Mouse (Mus musculus): Measurements from ENCODE around the gene Lrrc23.
"Not testable (repeated sequence)": the region's sequence is repeated elsewhere in the genome, so short reads cannot be mapped to it uniquely, and the experiment has no call there.

Lrrc23 gene

DNA sequence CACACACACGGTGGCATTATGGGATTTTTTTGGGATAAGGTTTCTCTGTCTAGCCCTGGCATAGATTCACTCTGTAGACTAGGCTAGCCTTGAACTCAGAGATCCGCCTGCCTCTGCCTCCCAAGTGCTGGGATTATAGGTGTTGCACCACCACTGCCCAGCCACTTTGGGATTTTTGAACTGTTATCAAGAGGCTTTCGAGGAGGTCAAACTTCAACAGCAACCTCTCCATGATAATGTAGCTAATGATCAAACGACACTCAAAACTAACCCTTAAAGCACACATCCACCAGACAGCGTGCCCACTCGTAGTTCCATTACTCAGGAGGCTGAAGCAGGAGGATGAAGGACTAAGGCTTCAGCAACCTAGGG is 28.4 kb upstream of the Lrrc23 start:
- no peak for DNase-seq (ENCODE audit: low spot score)

DNA sequence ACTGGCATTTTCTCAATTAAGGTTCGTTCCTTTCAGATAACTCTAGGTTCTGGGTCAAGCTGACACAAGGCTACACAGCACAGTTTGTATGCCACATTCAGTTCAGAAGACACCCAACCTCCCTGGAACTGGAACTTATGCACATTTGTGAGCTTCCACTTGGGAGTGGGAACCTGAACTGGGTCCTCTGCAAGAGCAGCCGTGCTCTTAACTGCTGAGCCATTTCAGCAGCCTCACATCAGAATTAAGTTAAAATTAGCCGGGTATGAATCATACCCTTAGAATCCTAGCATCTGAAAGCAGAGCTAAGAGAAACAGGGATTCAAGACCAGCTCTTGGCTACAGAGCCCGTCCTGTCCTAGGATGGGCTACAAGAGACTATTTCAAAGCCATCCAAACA is 27.8 kb upstream of the Lrrc23 start:
- no peak for DNase-seq (ENCODE audit: low spot score)

DNA sequence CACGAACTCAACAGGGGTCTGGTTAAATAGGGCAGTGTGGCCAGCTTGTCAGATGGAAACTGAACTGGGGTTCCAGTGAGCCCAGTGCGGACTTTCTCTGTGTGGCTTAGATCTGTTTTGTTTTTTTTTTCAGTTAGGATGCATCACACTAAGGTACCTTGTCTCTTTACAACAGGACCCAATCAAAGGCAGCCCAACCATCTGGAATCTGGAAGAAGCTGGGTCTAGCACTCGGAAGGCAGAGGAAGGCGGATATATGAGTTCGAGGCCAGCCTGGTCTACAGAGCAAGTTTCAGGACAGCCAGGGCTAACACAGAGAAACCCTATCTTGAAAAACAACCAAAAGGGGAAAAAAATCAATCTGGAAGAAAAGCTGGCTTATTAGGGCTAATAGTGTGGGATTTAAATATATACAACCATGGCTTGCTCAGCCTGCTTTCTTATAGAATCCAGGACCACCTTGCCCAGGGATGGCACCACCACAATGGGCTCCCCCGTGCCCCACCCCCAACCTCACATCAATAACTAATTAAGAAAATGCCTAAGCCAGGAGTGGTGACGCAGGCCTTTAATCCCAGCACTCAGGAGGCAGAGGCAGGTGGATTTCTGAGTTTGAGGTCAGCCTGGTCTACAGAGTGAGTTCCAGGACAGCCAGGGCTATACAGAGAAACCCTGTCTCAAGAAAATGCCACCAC is 27.1 kb upstream of the Lrrc23 start:
- no peak for DNase-seq (ENCODE audit: low spot score)

DNA sequence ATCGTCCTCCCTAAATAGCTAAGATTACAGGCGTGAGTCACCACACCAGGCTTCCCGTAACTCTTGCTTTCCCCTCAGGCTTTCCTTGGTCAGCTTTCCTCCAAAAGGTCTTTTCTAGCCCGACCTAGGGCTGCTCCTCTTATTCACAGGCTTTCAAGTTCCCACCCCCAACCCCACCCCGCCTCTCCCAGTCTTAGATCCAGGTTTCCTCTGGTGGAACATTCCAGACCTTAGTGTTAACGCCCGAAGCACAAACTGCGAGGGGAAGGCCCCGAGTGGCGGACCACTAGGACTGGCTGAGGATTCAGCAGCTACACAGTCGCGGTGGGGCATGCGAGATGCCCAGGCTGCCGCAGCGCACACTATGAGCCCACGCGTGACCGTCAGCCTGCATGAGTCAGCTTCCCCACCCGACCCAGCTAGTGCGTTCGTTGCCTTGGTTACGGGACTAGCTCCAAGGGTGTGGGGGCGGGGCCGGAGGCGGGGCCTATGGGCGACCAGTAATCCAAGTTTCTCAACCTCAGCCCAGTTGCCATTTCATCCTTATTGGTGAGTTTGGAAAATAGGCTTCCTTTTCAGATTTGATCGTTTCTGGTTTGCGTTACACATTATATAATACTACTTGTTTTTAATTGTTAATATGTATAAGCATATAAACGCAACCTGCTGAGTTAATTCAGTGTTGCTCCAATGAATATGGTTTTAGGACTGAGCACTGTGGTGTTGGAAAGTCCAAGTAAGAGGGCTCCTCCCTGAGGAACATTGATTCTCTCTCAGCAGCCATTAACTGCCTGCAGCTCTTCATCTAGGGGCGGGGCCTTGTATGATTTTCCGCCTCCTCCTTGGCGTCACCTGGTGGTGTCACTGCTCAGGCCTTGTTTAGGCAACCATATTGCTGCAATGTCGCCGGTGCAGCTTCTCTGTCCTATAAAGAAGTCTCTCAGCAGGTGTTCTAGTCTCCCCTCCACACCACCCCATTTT is 26.1 kb upstream of the Lrrc23 start:
- DNase-seq (ENCODE audit: low spot score) = peak; percentile 87

DNA sequence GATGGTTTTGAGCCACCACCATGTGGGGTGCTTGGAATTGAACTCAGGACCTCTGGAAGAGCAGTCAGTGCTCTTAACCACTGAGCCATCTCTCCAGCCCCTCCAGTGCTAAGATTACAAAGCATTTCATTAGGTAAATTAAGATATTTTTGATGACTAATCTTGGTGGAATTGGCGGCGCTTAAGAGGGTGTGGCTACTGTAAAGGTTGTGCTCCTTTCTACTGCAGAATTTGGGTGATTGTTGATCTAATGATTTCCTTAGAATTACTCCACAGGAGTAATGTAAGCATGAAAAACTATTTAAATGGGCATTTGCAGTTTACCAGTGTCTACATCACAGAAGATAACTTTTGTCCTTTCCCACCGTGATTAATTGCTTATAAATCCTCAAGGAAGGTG is 24.8 kb upstream of the Lrrc23 start:
- no peak for DNase-seq (ENCODE audit: low spot score)

DNA sequence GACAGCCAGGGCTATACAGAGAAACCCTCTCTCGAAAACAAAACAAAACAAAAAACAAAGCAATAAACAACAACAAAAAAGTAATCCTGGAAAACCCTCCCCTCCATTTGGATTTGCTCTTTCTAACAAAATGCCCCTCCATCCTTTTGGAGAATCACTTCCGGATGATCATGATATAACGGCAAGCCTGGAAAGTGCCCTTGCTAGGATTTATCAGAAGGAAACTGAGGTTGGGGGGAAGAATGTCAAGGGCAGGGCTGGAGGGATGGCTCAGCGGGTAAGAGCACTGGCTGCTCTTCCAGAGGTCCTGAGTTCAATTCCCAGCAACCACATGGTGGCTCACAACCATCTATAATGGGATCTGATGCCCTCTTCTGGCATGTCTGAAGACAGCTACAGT is 24.2 kb upstream of the Lrrc23 start:
- not testable (repeated sequence) for DNase-seq (ENCODE audit: low spot score)

DNA sequence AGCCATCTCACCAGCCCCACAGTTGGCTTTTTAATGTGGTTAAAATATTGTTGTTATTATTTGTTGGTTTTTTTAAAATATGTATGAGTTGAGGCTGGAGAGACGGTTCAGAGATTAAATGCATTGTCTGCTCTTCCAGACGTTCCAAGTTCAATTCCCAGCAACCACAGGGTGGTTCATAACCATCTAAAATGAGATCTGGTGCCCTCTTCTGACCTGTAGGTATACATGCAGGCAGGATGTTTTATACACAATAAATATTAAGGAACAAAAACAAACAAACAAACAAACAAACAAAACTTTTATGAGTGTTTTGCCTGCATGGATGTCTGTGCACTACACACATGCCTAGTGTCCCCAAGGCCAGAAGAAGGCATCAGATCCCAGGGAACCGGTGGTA is 23.5 kb upstream of the Lrrc23 start:
- DNase-seq (ENCODE audit: low spot score) = no peak

DNA sequence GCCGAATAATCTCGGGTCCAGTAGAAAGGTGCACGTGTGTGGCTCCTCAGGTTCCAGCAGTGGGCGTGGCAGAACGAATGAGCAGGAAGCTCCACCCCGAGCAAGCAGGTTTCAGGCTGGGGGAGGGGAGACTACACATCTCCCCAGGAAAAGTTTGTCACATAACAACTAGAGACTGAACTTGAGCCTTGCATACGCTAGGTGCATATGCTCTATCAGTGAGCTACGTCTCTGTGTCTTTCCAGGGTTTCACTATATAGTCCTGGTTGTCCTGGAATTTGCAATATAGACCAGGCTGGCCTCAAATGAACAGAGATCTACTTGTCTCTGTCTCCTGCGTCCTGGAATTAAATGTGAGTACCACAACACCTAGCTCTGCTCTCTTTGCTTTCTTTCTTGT is 22.9 kb upstream of the Lrrc23 start:
- DNase-seq (ENCODE audit: low spot score) = not testable (repeated sequence)

DNA sequence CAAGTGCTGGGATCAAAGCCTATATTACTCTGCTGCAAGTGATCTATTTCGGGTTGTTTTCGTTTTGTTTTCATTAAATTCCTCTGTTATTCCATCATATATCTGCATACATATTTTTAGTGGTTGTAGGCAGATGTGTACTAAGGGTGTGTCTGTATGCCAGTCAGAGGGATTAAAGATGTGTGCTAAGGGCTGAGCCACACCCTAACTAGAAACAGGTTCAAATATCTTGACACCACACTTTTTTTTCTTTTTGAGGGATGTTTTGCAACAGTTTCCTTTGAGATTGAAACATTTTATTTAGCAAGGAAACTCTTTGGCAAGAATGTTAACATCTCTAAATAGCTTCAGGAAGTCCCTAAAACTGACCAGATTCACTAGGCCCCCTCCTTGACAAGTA is 16.7 kb upstream of the Lrrc23 start:
- no peak for DNase-seq (ENCODE audit: low spot score)

DNA sequence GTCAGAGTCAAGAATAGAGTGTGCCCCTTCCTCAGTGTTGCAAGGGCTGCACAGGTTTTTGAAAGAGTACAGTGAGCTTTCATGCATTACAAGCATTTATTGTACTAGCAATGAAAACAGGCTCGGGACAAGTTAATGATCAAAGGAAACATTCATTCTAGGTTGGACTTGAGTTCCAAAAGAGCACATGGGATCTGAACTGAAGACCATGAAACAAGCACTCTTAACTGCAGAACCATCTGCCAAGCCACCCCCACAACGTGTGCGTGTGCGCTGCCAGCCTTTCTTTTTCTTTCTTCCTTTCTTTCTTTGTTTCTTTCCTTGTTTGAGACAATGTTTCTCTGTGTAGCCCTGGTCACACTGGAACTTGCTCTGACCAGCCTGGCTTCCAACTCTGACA is 16.3 kb upstream of the Lrrc23 start:
- DNase-seq (ENCODE audit: low spot score) = no peak

DNA sequence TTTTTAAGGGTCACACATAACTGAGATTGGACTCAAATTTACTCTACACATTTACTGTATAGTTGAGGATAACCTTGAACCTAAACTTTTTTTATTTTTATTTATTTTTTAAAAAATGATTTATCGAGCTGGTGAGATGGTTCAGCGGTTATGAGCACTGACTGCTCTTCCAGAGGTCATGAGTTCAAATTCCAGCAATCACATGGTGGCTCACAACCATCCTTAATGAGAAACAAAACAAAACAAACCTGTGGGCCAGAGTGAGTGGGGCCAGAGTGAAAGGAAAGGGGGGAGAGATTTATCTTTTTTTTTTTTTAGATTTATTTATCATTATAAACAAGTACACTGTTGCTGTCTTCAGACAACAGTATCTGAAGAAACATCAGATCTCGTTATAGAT is 12.4 kb upstream of the Lrrc23 start:
- DNase-seq (ENCODE audit: low spot score) = no peak

DNA sequence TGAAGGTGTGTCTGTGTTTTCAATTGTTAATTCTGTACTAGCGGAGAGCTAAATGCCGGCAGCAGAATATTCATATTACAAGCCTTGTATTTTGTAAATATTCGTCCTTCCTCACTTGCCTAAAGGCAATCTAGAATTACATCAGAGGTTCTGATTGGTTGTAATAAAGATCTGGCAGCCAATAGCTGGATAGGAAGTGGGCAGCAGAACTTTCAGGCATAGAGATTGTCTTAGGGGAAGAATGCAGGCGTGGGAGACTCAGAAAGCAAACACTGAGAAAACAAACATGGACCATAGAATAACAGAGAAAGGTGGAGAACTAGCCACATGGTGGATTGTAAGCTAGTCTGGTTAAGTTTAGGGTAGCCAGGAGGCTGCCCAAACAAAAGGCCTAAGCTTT is 10.6 kb upstream of the Lrrc23 start:
- DNase-seq (ENCODE audit: low spot score) = no peak

DNA sequence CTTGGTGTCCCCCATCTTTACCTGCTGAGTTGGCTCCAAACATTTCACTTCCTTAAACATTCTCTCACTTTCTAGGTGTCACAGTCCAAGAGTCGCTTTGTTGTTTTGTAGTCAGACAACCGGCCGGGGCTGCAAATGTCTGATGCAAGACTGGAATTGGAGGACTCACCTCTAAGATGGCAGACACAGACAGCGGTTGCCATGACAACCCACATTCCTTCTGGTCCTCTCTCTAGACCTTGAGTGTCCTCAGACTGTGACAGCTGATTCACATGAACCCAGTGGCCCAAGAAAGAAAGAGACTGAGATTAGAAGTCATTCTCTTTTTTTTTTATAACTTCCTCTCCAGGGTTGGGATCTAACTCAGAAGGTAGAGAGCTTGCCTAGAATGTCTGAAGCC is 10.0 kb upstream of the Lrrc23 start:
- DNase-seq (ENCODE audit: low spot score) = no peak

DNA sequence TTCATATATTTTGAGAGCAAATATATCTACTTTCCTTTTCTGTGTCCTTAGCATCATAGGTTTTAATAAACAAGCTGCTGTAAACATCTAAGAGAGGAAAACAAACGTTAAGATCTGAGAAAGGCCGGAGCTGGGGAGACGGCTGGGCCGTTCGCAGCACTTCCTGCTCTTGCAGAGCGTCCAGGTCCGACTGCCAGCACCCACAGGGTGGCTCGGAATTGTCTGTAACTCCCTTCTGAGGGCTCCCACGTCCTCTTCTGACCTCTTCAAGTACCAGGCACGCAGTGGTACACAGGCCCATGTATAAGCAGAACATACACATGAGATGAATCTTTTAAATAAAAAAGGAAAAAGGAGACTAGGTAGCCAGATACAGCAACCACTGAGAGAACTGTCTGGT is 8.2 kb upstream of the Lrrc23 start:
- no peak for DNase-seq (ENCODE audit: low spot score)

DNA sequence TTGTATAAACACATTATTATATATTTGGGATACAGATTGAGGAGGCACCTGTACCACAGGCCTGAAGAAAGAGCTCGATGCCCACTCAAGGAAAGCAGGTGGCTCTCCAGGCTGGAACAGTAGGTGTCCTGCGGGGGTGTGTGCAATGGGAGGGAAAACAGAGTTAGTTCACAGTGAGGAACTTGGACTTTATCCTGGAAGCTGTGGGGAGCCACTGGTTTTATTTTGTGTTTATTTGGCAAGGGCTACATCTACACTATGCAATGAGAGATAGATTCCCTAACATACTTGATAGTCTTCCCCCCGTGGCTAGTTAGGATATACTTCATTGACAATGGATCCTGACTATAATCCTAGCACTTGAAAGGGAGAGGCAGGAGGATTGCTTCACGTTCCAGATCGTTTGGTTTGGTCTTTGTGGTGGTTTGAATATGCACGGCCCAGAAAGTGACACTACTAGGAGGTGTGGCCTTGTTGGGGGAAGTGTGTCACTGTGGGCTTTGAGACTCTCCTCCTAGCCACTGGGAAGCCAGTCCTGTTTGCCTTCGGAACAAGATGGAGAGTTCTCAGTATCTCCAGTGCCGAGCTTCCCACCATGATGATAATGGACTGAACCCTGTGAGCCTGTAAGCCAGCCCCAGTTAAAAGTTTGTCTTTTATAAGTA is 7.4 kb upstream of the Lrrc23 start:
- DNase-seq (ENCODE audit: low spot score) = no peak

DNA sequence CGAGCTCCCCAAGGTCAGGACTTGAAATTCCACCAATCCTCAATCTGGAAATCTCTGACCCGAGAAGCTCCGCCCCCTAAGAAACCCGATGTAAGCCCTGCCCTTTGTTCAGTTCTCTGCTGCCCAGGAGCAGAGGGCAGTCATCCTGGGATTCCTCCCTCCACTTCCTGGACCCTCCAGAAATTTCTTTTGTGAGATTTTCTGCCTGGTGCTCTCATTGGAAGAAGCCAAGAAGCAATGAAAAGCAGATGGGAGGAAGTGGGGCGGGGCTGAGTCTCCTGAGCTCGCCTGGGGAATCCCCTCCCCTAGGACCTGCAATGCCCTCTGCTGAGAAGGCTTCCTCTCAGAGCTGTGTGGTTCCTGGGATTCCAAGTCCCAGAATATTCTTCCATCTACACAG is 2.9 kb upstream of the Lrrc23 start:
- DNase-seq (ENCODE audit: low spot score) = no peak

DNA sequence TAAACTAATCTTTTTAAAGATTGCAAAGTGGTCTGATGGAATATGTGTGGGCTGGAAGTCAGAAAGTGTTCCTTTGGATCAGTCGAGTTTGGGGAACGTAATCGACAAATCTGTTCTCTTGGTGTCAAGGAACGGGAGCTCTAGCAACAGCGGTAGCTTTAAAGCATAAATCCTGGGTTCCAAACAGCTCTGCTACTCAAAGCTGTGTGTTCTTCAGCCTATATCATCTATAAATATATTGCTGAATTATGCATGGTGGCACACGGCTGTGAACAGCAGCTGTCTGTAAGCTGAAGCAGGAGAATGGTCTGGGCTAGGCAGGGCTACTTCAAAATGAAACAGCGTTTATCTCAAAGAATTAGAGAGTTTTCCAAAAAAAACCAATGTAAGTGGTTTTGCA is 1.4 kb upstream of the Lrrc23 start:
- DNase-seq (ENCODE audit: low spot score) = no peak

DNA sequence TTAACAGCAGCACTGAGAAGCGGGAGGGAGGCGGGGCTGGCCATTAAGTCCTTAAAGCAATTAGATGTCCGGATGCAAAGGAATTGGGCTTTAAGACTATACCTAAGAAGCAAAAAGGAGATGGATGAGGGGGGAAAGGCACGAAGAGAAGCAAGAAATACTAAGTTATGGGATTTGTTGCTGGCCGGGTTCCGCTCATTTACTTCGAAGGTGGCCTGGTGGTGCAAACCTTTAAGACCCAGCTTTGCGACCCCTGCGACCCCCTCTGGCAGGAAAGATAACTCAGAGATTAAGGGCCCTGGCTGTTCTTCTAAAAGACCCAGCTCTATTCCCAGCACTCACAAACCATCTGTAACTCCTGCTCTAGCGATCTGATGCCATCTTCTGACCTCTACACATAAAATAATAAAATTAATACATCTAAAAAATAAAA is 473 bp upstream of the Lrrc23 start:
- no peak for DNase-seq (ENCODE audit: low spot score)

DNA sequence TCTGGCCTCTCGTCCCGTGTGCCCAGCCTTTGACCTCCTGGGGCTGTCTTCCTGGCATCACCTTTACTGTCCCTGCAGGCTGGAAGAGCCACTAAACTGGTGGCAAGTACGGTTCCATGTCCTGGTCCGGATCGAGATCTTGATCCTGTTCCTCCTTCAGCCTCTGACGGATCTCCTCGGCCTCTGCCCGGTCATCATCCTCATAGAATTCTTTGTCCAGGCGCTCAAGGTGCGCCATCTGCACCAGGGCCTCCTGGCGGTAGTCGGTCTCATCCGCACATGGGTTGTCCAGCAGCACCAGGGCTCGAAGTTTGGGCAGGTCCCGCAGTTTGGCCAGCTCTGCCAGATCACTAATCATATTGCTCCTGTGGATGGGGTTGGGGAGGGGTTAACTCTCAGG is 9.0 kb downstream of the Lrrc23 start:
- no peak for DNase-seq (ENCODE audit: low spot score)

DNA sequence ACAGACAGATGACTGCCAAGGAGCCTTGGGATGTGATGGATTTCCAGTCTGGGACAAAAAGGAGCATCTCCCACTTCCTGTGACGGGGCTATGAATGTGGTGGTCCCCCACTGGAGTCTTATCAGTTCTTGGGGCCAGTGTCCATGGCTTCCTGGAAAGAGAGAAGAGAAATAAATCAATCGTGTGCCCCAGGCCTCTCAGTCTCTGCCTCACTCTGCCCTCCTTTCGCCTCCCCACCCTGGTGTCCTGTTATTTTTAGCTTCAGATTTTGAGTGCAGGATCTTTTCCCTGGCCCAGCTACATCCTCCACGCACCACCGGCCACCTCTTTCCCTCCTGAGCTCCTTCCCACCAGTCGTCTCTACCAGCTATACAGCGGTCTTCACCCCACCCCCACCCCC is 9.5 kb downstream of the Lrrc23 start:
- DNase-seq (ENCODE audit: low spot score) = no peak

DNA sequence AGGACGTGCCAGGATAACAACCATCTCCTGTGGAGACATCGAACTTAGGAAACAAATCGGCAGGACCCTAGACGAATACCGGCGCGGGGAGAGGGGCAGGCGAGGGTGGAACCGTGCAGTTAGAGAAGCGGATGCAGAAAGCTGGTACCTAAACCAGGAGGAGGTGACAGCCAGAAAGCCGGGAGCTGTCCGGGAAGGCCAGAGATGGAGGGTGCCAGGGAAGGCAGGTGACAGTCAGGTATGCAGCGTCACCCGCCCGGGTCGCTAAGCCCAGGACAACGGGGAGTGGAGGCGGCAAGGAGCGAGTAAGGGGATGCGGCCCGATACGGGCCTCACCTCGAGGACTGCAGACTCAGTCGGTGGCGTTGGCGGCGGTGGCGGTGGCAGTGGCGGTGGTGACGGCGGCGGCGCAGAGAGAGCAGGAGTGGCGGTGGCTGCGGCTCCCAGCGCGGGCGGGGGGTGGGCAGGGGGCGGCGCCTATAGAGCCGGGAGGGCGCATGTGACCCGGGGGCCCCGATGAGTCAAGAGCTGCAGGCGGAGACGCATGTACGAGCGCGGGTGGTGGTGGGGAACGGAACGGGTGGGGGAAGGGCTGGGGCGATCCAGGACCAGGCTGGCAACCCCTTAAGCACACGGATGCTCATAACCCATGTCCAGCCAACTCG is 10.3 kb downstream of the Lrrc23 start, which contains the start of gene Eno2:
Gene Eno2, minus strand, starts transcription at position 573 of the 665 bp plus-strand sequence.
- no peak for DNase-seq (ENCODE audit: low spot score)

DNA sequence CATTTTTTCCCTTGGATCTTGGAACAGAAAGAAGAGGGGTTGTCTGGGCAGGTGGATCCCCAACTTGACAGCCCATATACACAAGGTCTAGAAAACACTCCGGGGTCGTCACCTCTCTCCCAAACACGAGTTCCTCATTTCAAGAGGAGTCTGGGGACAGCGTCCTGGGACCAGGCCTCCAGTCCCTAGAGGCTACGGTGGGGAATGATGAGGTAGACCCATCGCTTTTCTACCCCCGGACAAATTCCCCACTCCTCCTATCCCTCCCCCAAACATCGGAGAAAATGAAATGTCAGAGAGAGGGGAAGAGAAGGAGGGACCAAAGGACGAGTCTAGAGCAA is 10.9 kb downstream of the Lrrc23 start:
- DNase-seq (ENCODE audit: low spot score) = no peak

All from ovary, postnatal 10 days (tissue).